Mouse (Mus musculus): ENCODE measurements around the gene Elmo2.

GRCm38 (mm10) chr2:165242575-165242974 is 83.7 kb downstream of the Elmo2 start:
- TF ChIP-seq POLR2A (IDR thresholded peaks at IDR 0.05; ENCODE audit: borderline replicate concordance, low read depth, low read length) (no peak), CTCF (IDR thresholded peaks at IDR 0.05; ENCODE audit: low read depth, low read length) (no peak)
